Mouse (Mus musculus) small intestine, adult 2 months (tissue): ENCODE measurements around the gene Kdm6a. TPM values are rescaled to one million over a fixed set of nuclear protein-coding genes. Genes with fewer than 3 reads are reported as not detected.

Experiments
- H3K27ac ChIP-seq: fragments of 200-500 bp; 2 replicates; pipeline ENCODE4 v1.5.1; 2012; ENCODE audit warnings: low read depth, low read length, control low read depth, inconsistent platforms; ENCODE audit not compliant: insufficient read depth
- H3K27me3 ChIP-seq: fragments of 200-500 bp; 2 replicates; pipeline ENCODE4 v1.6.1; 2012; ENCODE audit warnings: mild to moderate bottlenecking, moderate library complexity, low read length, inconsistent platforms; ENCODE audit not compliant: control insufficient read depth, insufficient read depth
- H3K36me3 ChIP-seq: fragments of 200-500 bp; 2 replicates; pipeline ENCODE4 v1.6.1; 2012; ENCODE audit warnings: mild to moderate bottlenecking, low read length, control low read depth, inconsistent platforms; ENCODE audit not compliant: control insufficient read depth, insufficient read depth
- H3K4me1 ChIP-seq: fragments of 200-500 bp; 2 replicates; pipeline ENCODE4 v1.6.1; 2012; ENCODE audit warnings: low read length, inconsistent platforms, mixed read lengths; ENCODE audit not compliant: control insufficient read depth, insufficient read depth, insufficient read length
- H3K4me3 ChIP-seq: fragments of 200-500 bp; 2 replicates; pipeline ENCODE4 v1.5.1; 2012; ENCODE audit warnings: low read depth, mild to moderate bottlenecking, control low read depth, inconsistent platforms, low read length, moderate library complexity
- CTCF ChIP-seq: fragments of 200-500 bp; IDR thresholded peaks from 2 replicates; pipeline ENCODE4 v1.5.1; 2012; ENCODE audit warnings: low read depth, mild to moderate bottlenecking, control low read depth, inconsistent platforms, low read length, moderate library complexity, mixed read lengths; ENCODE audit not compliant: insufficient replicate concordance, insufficient read length; ENCODE audit errors: extremely low read depth
- POLR2A ChIP-seq: fragments of 200-500 bp; IDR thresholded peaks from 2 replicates; pipeline ENCODE4 v1.6.1; 2012; ENCODE audit warnings: low read depth, mild to moderate bottlenecking, control low read depth, inconsistent platforms, low read length, moderate library complexity
- WGBS: fragments of 180-500 bp; shearing (Covaris S2); methylation state at CpG from one replicate; pipeline ENCODE4 v1.1.7; 2018; 5-methylcytosine and 5-hydroxymethylcytosine counted together
- polyA plus RNA-seq: library from polyadenylated mRNA; depleted of rRNA; stranded (reverse); fragments of >200 nt; gene quantifications from 2 replicates; pipeline ENCODE4 v1.2.3, GENCODE M21; 2012; rRNA removed

Kdm6a gene
- polyA plus RNA-seq, 1 experiment: 7.3 TPM

- H3K4me3 ChIP-seq: no peak overlapping the region
- H3K27me3 ChIP-seq: no peaks in the 10 kb centered on the region
- no peaks in the 10 kb centered on the region for H3K36me3 ChIP-seq
- no peak overlapping the region for H3K27ac ChIP-seq
- WGBS: 77% methylated on average over 2 of the region's 2 CpGs
- no peak for TF ChIP-seq CTCF
- H3K4me1 ChIP-seq: no peaks in the 10 kb centered on the region
Observed at GRCm38 (mm10) chrX:18188293-18188692, 25.9 kb downstream of the Kdm6a start.

GRCm38 (mm10) chrX:18239572-18239971, 77.2 kb downstream of the Kdm6a start:
- Histone ChIP-seq H3K27ac (no peak overlapping the region), H3K4me3 (no peak overlapping the region), H3K4me1 (no peaks in the 10 kb centered on the region), H3K27me3 (no peaks in the 10 kb centered on the region), H3K36me3 (0 out of 2 replicates have a peak, but pooled peaks cover 1% of the 10 kb centered on the region)
- 78% methylated on average over 1 of the region's 1 CpGs for WGBS
- no peak for TF ChIP-seq POLR2A
- no peak for TF ChIP-seq CTCF

- 80% methylated on average over 4 of the region's 4 CpGs for WGBS
- no peaks in the 10 kb centered on the region for H3K4me1 ChIP-seq
- H3K4me3 ChIP-seq: no peak overlapping the region
- peaks cover 8% of the 10 kb centered on the region for H3K36me3 ChIP-seq
- no peaks in the 10 kb centered on the region for H3K27me3 ChIP-seq
- no peak overlapping the region for H3K27ac ChIP-seq
- TF ChIP-seq CTCF (no peak), POLR2A (no peak)
Observed at GRCm38 (mm10) chrX:18250621-18251020, 88.2 kb downstream of the Kdm6a start.

- Histone ChIP-seq H3K27me3 (no peaks in the 10 kb centered on the region), H3K4me1 (no peaks in the 10 kb centered on the region), H3K4me3 (no peak overlapping the region), H3K27ac (no peak overlapping the region), H3K36me3 (peaks cover 12% of the 10 kb centered on the region)
- TF ChIP-seq CTCF: no peak
- TF ChIP-seq POLR2A: no peak
- WGBS: 22% methylated on average over 4 of the region's 4 CpGs
Observed at GRCm38 (mm10) chrX:18254767-18255166, 92.4 kb downstream of the Kdm6a start.

GRCm38 (mm10) chrX:18258238-18258809, 95.9 kb downstream of the Kdm6a start:
- Histone ChIP-seq H3K27me3 (no peaks in the 10 kb centered on the region), H3K27ac (no peak overlapping the region), H3K4me3 (no peak overlapping the region), H3K4me1 (no peaks in the 10 kb centered on the region), H3K36me3 (peaks cover 10% of the 10 kb centered on the region)
- 93% methylated on average over 8 of the region's 8 CpGs for WGBS
- TF ChIP-seq CTCF (no peak), POLR2A (no peak)

- TF ChIP-seq POLR2A: no peak
- H3K4me1 ChIP-seq: no peaks in the 10 kb centered on the region
- H3K36me3 ChIP-seq: peaks cover 2% of the 10 kb centered on the region; the same call in 1 of the 2 replicates
- H3K4me3 ChIP-seq: no peak overlapping the region
- WGBS: 92% methylated on average over 5 of the region's 5 CpGs
- no peak overlapping the region for H3K27ac ChIP-seq
- H3K27me3 ChIP-seq: no peaks in the 10 kb centered on the region
Observed at GRCm38 (mm10) chrX:18278561-18278960, 116.2 kb downstream of the Kdm6a start.

- H3K4me1 ChIP-seq: no peaks in the 10 kb centered on the region
- H3K27me3 ChIP-seq: no peaks in the 10 kb centered on the region
- no peak for TF ChIP-seq CTCF
- no peak for TF ChIP-seq POLR2A
- peaks cover 2% of the 10 kb centered on the region; the same call in 1 of the 2 replicates for H3K36me3 ChIP-seq
- no peak overlapping the region for H3K4me3 ChIP-seq
- no peak overlapping the region for H3K27ac ChIP-seq
Observed at GRCm38 (mm10) chrX:18280134-18280533, 117.8 kb downstream of the Kdm6a start.

Other genes starting within 250 kb of the Kdm6a start
- gene Dusp21, start 16.7 kb upstream of the Kdm6a start, polyA plus RNA-seq: not detected in 2 replicates